Mouse (Mus musculus) ES-E14 (cell line): ENCODE measurements at regions not wholly inside any gene's neighbourhood (a gene's known extent, or its start where the extent isn't known, plus 50 kb on each side); places are given as distances from the start of the nearest gene placed in this dataset.

Source experiments
- DNase-seq: peaks from one replicate; pipeline ENCODE4 v3.0.0-alpha.2; 2013; ENCODE audit warnings: low read depth, low spot score
- H3K27ac ChIP-seq: 2 replicates; pipeline ENCODE4 v1.5.1; 2012; ENCODE audit warnings: low read depth, mild to moderate bottlenecking, low read length, moderate library complexity, mixed read lengths; ENCODE audit not compliant: poor library complexity, insufficient read depth, severe bottlenecking
- H3K36me3 ChIP-seq: 2 replicates; pipeline ENCODE4 v1.6.1; 2012; ENCODE audit warnings: mild to moderate bottlenecking, low read length, moderate library complexity, mixed read lengths; ENCODE audit not compliant: control insufficient read depth, poor library complexity, insufficient read depth, severe bottlenecking
- H3K4me1 ChIP-seq, 2 experiments: fragments of 150-350 bp in 1 of 2; sonication (generic) in 1 of 2; 2 replicates each; pipeline ENCODE4 v1.6.1; 2012; ENCODE audit warnings: low read length in 2 of 2, mild to moderate bottlenecking in 1 of 2, mixed read lengths in 1 of 2; ENCODE audit not compliant: control insufficient read depth in 2 of 2, insufficient read depth in 2 of 2, poor library complexity in 1 of 2
- H3K4me3 ChIP-seq, 2 experiments: fragments of 150-350 bp in 1 of 2; sonication (generic) in 1 of 2; 2 replicates each; pipeline ENCODE4 v1.5.1; 2012; ENCODE audit warnings: low read length in 2 of 2, low read depth in 1 of 2, mild to moderate bottlenecking in 1 of 2, mixed read lengths in 1 of 2; ENCODE audit not compliant: insufficient read depth in 1 of 2, poor library complexity in 1 of 2, severe bottlenecking in 1 of 2
- H3K9ac ChIP-seq: 2 replicates; pipeline ENCODE4 v1.6.1; 2012; ENCODE audit warnings: low read depth, mild to moderate bottlenecking, low read length, mixed read lengths; ENCODE audit not compliant: poor library complexity, insufficient read depth, severe bottlenecking
- H3K9me3 ChIP-seq: fragments of 150-350 bp; sonication (generic); 2 replicates; pipeline ENCODE4 v1.6.1; 2012; ENCODE audit warnings: low read depth, mild to moderate bottlenecking, low read length; ENCODE audit not compliant: control insufficient read depth, insufficient read depth
- CHD2 ChIP-seq: IDR thresholded peaks from 2 replicates; pipeline ENCODE4 v1.6.1; 2014; ENCODE audit warnings: mild to moderate bottlenecking, low read depth, low read length, inconsistent platforms
- HCFC1 ChIP-seq: IDR thresholded peaks from 2 replicates; pipeline ENCODE4 v1.6.1; 2012; ENCODE audit warnings: low read length, inconsistent platforms, borderline replicate concordance; ENCODE audit not compliant: insufficient read depth
- MAFK ChIP-seq: IDR thresholded peaks from 2 replicates; pipeline ENCODE4 v1.6.1; 2014; ENCODE audit warnings: mild to moderate bottlenecking, low read depth, low read length, inconsistent platforms; ENCODE audit not compliant: insufficient read depth
- ZC3H11A ChIP-seq: IDR thresholded peaks from 2 replicates; pipeline ENCODE4 v1.6.1; 2012; ENCODE audit warnings: low read depth, mild to moderate bottlenecking, inconsistent platforms, low read length, borderline replicate concordance
- ZNF384 ChIP-seq: IDR thresholded peaks from 2 replicates; pipeline ENCODE4 v1.6.1; 2012; ENCODE audit warnings: low read depth, low read length, inconsistent platforms
- in situ Hi-C, 2 experiments: fragments of 600-800 bp; cut with MboI; formaldehyde crosslinking; loops; one replicate each; pipeline ENCODE4 v1.15.1; 2025; ENCODE audit warnings: low sequenced_read_pairs in 2 of 2, inconsistent platforms in 1 of 2; ENCODE audit not compliant: unreplicated experiment in 2 of 2

DNA sequence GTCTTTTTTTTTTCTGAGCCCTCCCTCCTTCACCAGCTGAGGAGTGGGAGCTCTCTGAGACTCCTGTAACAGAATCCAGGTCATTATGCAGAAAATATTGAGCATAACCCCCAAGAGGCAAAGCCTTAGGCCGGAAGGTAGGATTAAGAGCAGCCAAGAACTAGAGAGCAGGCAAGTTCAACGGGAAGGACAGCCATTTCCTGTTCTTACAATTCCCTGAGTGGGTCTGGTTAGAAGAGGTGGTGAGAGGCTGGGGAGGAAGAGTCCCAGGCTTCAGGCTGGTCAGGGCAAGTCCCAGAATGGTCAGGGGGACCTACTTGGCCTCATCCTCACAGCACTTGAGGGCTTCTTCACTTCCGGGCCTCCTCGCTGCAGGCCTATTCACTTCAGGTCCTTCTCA is 115.4 kb upstream of the S1pr3 start:
- H3K9me3 ChIP-seq: no peaks in the 10 kb centered on the region
- no peak overlapping the region for H3K27ac ChIP-seq
- no peak overlapping the region for H3K9ac ChIP-seq
- TF ChIP-seq CHD2 (no peak), ZNF384 (no peak), HCFC1 (no peak), ZC3H11A (no peak), MAFK (no peak)
- no peaks in the 10 kb centered on the region for H3K36me3 ChIP-seq
- H3K4me3 ChIP-seq: no peak overlapping the region
- no peaks in the 10 kb centered on the region for H3K4me1 ChIP-seq
- DNase-seq: no peak
- in situ Hi-C loops: no loop called here

- Histone ChIP-seq H3K36me3 (no peaks in the 10 kb centered on the region), H3K27ac (no peak overlapping the region), H3K9me3 (no peaks in the 10 kb centered on the region), H3K4me1 (no peaks in the 10 kb centered on the region), H3K9ac (no peak overlapping the region), H3K4me3 (no peak overlapping the region)
- no peak for TF ChIP-seq ZNF384
- no peak for TF ChIP-seq MAFK
- no peak for TF ChIP-seq CHD2
- TF ChIP-seq ZC3H11A: no peak
- no peak for TF ChIP-seq HCFC1
- DNase-seq: no peak
- in situ Hi-C loops: no loop called here
Observed at GRCm38 (mm10) chr13:51295872-51296271, 112.6 kb upstream of the S1pr3 start.

GRCm38 (mm10) chr13:51297231-51297880 is 111.1 kb upstream of the S1pr3 start:
- no peak for TF ChIP-seq MAFK
- TF ChIP-seq ZC3H11A: no peak
- TF ChIP-seq ZNF384: no peak
- TF ChIP-seq HCFC1: no peak
- no peak for TF ChIP-seq CHD2
- Histone ChIP-seq H3K4me1 (no peaks in the 10 kb centered on the region), H3K9ac (no peak overlapping the region), H3K9me3 (no peaks in the 10 kb centered on the region), H3K36me3 (no peaks in the 10 kb centered on the region), H3K4me3 (no peak overlapping the region), H3K27ac (no peak overlapping the region)
- no peak for DNase-seq
- in situ Hi-C loops: no loop called here

- TF ChIP-seq CHD2 (no peak), HCFC1 (no peak), MAFK (no peak), ZNF384 (no peak), ZC3H11A (no peak)
- DNase-seq: no peak
- Histone ChIP-seq H3K4me1 (no peaks in the 10 kb centered on the region), H3K9ac (no peak overlapping the region), H3K36me3 (no peaks in the 10 kb centered on the region), H3K9me3 (no peaks in the 10 kb centered on the region), H3K27ac (no peak overlapping the region), H3K4me3 (no peak overlapping the region)
- in situ Hi-C loops: no loop called here
Observed at GRCm38 (mm10) chr13:51299047-51299760, 109.2 kb upstream of the S1pr3 start.
